Mouse (Mus musculus): ENCODE data around the gene Cops3. TPM values are rescaled to one million over a fixed set of nuclear protein-coding genes. Genes with fewer than 3 reads are reported as not detected.

Cops3 gene
- total RNA-seq, 2 experiments from 2014 or later: 70.2 to 75.0 TPM

- DNase-seq (ENCODE audit: low spot score): no peak
- intact Hi-C loops (cut with DNase I): no loop called here
Measured at GRCm38 (mm10) chr11:59813276-59813675, 26.4 kb downstream of the Cops3 start.

GRCm38 (mm10) chr11:59811211-59811610 is 28.4 kb downstream of the Cops3 start:
- intact Hi-C loops (cut with DNase I): no loop called here
- no peak for DNase-seq (ENCODE audit: low spot score)

GRCm38 (mm10) chr11:59810480-59811158 is 29.0 kb downstream of the Cops3 start:
- no peak for DNase-seq (ENCODE audit: low spot score)
- intact Hi-C loops (cut with DNase I): no loop called here

- intact Hi-C loops (cut with DNase I): no loop called here
- DNase-seq (ENCODE audit: low spot score): peak; percentile 71
Measured at GRCm38 (mm10) chr11:59809670-59810474, 29.8 kb downstream of the Cops3 start, which contains the start of gene Flcn. TSS of gene Flcn (minus strand) at chr11:59810016.

GRCm38 (mm10) chr11:59809071-59809669 is 30.5 kb downstream of the Cops3 start:
- DNase-seq (ENCODE audit: low spot score): no peak
- intact Hi-C loops (cut with DNase I): no loop called here

- intact Hi-C loops (cut with DNase I): no loop called here
- DNase-seq (ENCODE audit: low spot score): no peak
Measured at GRCm38 (mm10) chr11:59808170-59808960, 31.3 kb downstream of the Cops3 start.

- intact Hi-C loops (cut with DNase I): no loop called here
- no peak for DNase-seq (ENCODE audit: low spot score)
Measured at GRCm38 (mm10) chr11:59805656-59806055, 34.0 kb downstream of the Cops3 start.

- intact Hi-C loops (cut with DNase I): no loop called here
- DNase-seq (ENCODE audit: low spot score): no peak
Measured at GRCm38 (mm10) chr11:59805256-59805655, 34.4 kb downstream of the Cops3 start.

GRCm38 (mm10) chr11:59804409-59805110 is 35.1 kb downstream of the Cops3 start:
- no peak for DNase-seq (ENCODE audit: low spot score)

GRCm38 (mm10) chr11:59803516-59803915 is 36.1 kb downstream of the Cops3 start:
- intact Hi-C loops (cut with DNase I): no loop called here
- DNase-seq (ENCODE audit: low spot score): no peak

More at GRCm38 (mm10) chr11:59804409-59805110, 35.1 kb downstream of the Cops3 start:
- intact Hi-C loops (cut with DNase I): no loop called here

GRCm38 (mm10) chr11:59801881-59802280 is 37.8 kb downstream of the Cops3 start:
- no peak for DNase-seq (ENCODE audit: low spot score)
- intact Hi-C loops (cut with DNase I): no loop called here

- no peak for DNase-seq (ENCODE audit: low spot score)
- intact Hi-C loops (cut with DNase I): no loop called here
Measured at GRCm38 (mm10) chr11:59800412-59800811, 39.2 kb downstream of the Cops3 start.

GRCm38 (mm10) chr11:59793390-59793789 is 46.2 kb downstream of the Cops3 start:
- intact Hi-C loops (cut with DNase I): no loop called here
- no peak for DNase-seq (ENCODE audit: low spot score)

GRCm38 (mm10) chr11:59789311-59789710 is 50.3 kb downstream of the Cops3 start:
- no peak for DNase-seq (ENCODE audit: low spot score)

GRCm38 (mm10) chr11:59787199-59787781 is 52.3 kb downstream of the Cops3 start, which contains the start of gene Pld6:
TSS of gene Pld6 (minus strand) at chr11:59787645.
- DNase-seq (ENCODE audit: low spot score): no peak
- intact Hi-C loops (cut with DNase I): no loop called here

More at GRCm38 (mm10) chr11:59789311-59789710, 50.3 kb downstream of the Cops3 start:
- intact Hi-C loops (cut with DNase I): no loop called here

- no peak for DNase-seq (ENCODE audit: low spot score)
- intact Hi-C loops (cut with DNase I): no loop called here
Measured at GRCm38 (mm10) chr11:59786444-59787198, 53.0 kb downstream of the Cops3 start.

- intact Hi-C loops (cut with DNase I): no loop called here
- DNase-seq (ENCODE audit: low spot score): no peak
Measured at GRCm38 (mm10) chr11:59783591-59783990, 56.0 kb downstream of the Cops3 start.

GRCm38 (mm10) chr11:59782091-59782590 is 57.5 kb downstream of the Cops3 start:
- no peak for DNase-seq (ENCODE audit: low spot score)
- intact Hi-C loops (cut with DNase I): no loop called here
